Mouse (Mus musculus) heart, postnatal 0 days (tissue): ENCODE measurements at regions not wholly inside any gene's neighbourhood (a gene's known extent, or its start where the extent isn't known, plus 50 kb on each side); places are given as distances from the start of the nearest gene placed in this dataset.
"Not testable (repeated sequence)": the region's sequence is repeated elsewhere in the genome, so short reads cannot be mapped to it uniquely, and the experiment has no call there.

Source experiments
- ATAC-seq: fragments of 200-750 bp; cut with Nextera tagmentation; 2 replicates; pipeline ENCODE4 v1.8.0; 2017; ENCODE audit warnings: low read depth, moderate number of reproducible peaks, moderate library complexity; ENCODE audit not compliant: insufficient read depth
- DNase-seq: peaks from one replicate; pipeline ENCODE4 v3.0.0-alpha.2; 2016; ENCODE audit warnings: low spot score
- H3K27ac ChIP-seq: fragments of 300-500 bp; sonication (generic); 2 replicates; pipeline ENCODE4 v1.5.1; 2014; ENCODE audit warnings: low read depth, mild to moderate bottlenecking
- H3K27me3 ChIP-seq: fragments of 300-500 bp; sonication (generic); 2 replicates; pipeline ENCODE4 v1.6.1; 2014; ENCODE audit warnings: low read length, mixed read lengths; ENCODE audit not compliant: control insufficient read depth, insufficient read depth
- H3K36me3 ChIP-seq: fragments of 300-500 bp; sonication (generic); replicated peaks from 2 replicates; pipeline ENCODE4 v1.6.1; 2014; ENCODE audit warnings: low read length, mixed read lengths; ENCODE audit not compliant: control insufficient read depth, insufficient read depth
- H3K4me1 ChIP-seq: fragments of 300-500 bp; sonication (generic); 2 replicates; pipeline ENCODE4 v1.6.1; 2014; ENCODE audit warnings: antibody characterized with exemption; ENCODE audit not compliant: control insufficient read depth, insufficient read depth
- H3K4me2 ChIP-seq: fragments of 300-500 bp; sonication (generic); 2 replicates; pipeline ENCODE4 v1.6.1; 2014; ENCODE audit warnings: low read depth, mild to moderate bottlenecking, low read length, moderate library complexity
- H3K4me3 ChIP-seq: fragments of 300-500 bp; sonication (generic); 2 replicates; pipeline ENCODE4 v1.5.1; 2014; ENCODE audit warnings: low read depth, low read length
- H3K9ac ChIP-seq: fragments of 300-500 bp; sonication (generic); replicated peaks from 2 replicates; pipeline ENCODE4 v1.6.1; 2014; ENCODE audit warnings: low read depth, low read length, mixed read lengths
- H3K9me3 ChIP-seq: fragments of 300-500 bp; sonication (generic); replicated peaks from 2 replicates; pipeline ENCODE4 v1.6.1; 2016; ENCODE audit warnings: low read length; ENCODE audit not compliant: control insufficient read depth
- CTCF ChIP-seq: IDR thresholded peaks from 2 replicates; pipeline ENCODE4 v1.5.1; 2016; ENCODE audit warnings: antibody characterized with exemption, control low read depth, low read depth
- EP300 ChIP-seq: IDR thresholded peaks from 2 replicates; pipeline ENCODE4 v1.6.1; 2016; ENCODE audit warnings: antibody characterized with exemption, low read depth
- WGBS: fragments of 180-500 bp; shearing (Covaris S2); extraction: QIAGEN DNeasy Blood & Tissue Kit; methylation state at CpG from one replicate; pipeline ENCODE4 v1.1.7; 2014; 5-methylcytosine and 5-hydroxymethylcytosine counted together

- TF ChIP-seq CTCF (no peak), EP300 (no peak)
- no peaks in the 10 kb centered on the region for H3K27me3 ChIP-seq
Observed at GRCm38 (mm10) chr4:143036704-143037103, 176.1 kb downstream of the Prdm2 start.

GRCm38 (mm10) chr4:143035089-143035488, 177.7 kb downstream of the Prdm2 start:
- not testable (repeated sequence) for H3K9me3 ChIP-seq, H3K4me1 ChIP-seq, DNase-seq, H3K9ac ChIP-seq, ATAC-seq, H3K27ac ChIP-seq, H3K27me3 ChIP-seq, H3K36me3 ChIP-seq, H3K4me2 ChIP-seq, H3K4me3 ChIP-seq
- WGBS: 60% methylated on average over 2 of the region's 2 CpGs

More at GRCm38 (mm10) chr4:143036704-143037103, 176.1 kb downstream of the Prdm2 start:
- no peaks in the 10 kb centered on the region for H3K4me1 ChIP-seq
- ATAC-seq (no peak), DNase-seq (no peak)
- H3K9me3 ChIP-seq: no peaks in the 10 kb centered on the region
- no peak overlapping the region for H3K9ac ChIP-seq
- no peaks in the 10 kb centered on the region for H3K36me3 ChIP-seq
- no peak overlapping the region for H3K4me3 ChIP-seq
- 59% methylated on average over 4 of the region's 4 CpGs for WGBS
- no peak overlapping the region for H3K4me2 ChIP-seq
- no peak overlapping the region for H3K27ac ChIP-seq

GRCm38 (mm10) chr4:143034324-143034723, 178.5 kb downstream of the Prdm2 start:
- not testable (repeated sequence) for H3K36me3 ChIP-seq, H3K4me2 ChIP-seq, H3K4me1 ChIP-seq, H3K27me3 ChIP-seq, H3K9ac ChIP-seq, DNase-seq, ATAC-seq, H3K4me3 ChIP-seq, H3K27ac ChIP-seq, H3K9me3 ChIP-seq
- WGBS: 64% methylated on average over 2 of the region's 2 CpGs

- not testable (repeated sequence) for DNase-seq, H3K4me2 ChIP-seq, H3K9ac ChIP-seq, H3K4me1 ChIP-seq, ATAC-seq, H3K9me3 ChIP-seq, H3K27ac ChIP-seq, H3K4me3 ChIP-seq, H3K27me3 ChIP-seq, H3K36me3 ChIP-seq
- WGBS: 59% methylated on average over 4 of the region's 4 CpGs
Observed at GRCm38 (mm10) chr4:143029813-143030212, 183.0 kb downstream of the Prdm2 start.

GRCm38 (mm10) chr4:143027292-143027691, 185.5 kb downstream of the Prdm2 start:
- DNase-seq (peak; percentile 32), ATAC-seq (no peak)
- H3K27ac ChIP-seq: no peak overlapping the region
- TF ChIP-seq EP300 (no peak), CTCF (peak; percentile 91)
- no peaks in the 10 kb centered on the region for H3K9me3 ChIP-seq
- WGBS: 5% methylated on average over 5 of the region's 5 CpGs
- H3K4me1 ChIP-seq: no peaks in the 10 kb centered on the region
- H3K36me3 ChIP-seq: no peaks in the 10 kb centered on the region
- H3K27me3 ChIP-seq: peaks cover 6% of the 10 kb centered on the region; the same call in 1 of the 2 replicates
- no peak overlapping the region for H3K4me3 ChIP-seq
- no peak overlapping the region for H3K9ac ChIP-seq
- no peak overlapping the region for H3K4me2 ChIP-seq

GRCm38 (mm10) chr4:143021242-143021881, 191.4 kb downstream of the Prdm2 start:
- DNase-seq: peak; percentile 57
- ATAC-seq: 0 out of 2 replicates have a peak, but pooled peaks have one; percentile 30

More at GRCm38 (mm10) chr4:143021242-143021881, 191.4 kb downstream of the Prdm2 start:
- H3K27ac ChIP-seq: no peak overlapping the region
- H3K4me1 ChIP-seq: no peaks in the 10 kb centered on the region
- no peak overlapping the region for H3K4me2 ChIP-seq
- no peaks in the 10 kb centered on the region for H3K9me3 ChIP-seq
- WGBS: 42% methylated on average over 10 of the region's 10 CpGs
- no peak overlapping the region for H3K9ac ChIP-seq
- H3K36me3 ChIP-seq: no peaks in the 10 kb centered on the region
- no peak overlapping the region for H3K4me3 ChIP-seq
- H3K27me3 ChIP-seq: peaks cover 29% of the 10 kb centered on the region
- no peak for TF ChIP-seq EP300
- TF ChIP-seq CTCF: peak; percentile 84
